Mouse (Mus musculus): ENCODE measurements at regions not wholly inside any gene's neighbourhood (a gene's known extent, or its start where the extent isn't known, plus 50 kb on each side); places are given as distances from the start of the nearest gene placed in this dataset.

- DNase-seq (ENCODE audit: low spot score in 2 of 2), result no peak
These were observed 926.1 kb downstream of the Slitrk1 start for GRCm38 (mm10) chr14:107987752-107988285.

- DNase-seq (ENCODE audit: low spot score in 2 of 2), result no peak
These were observed 935.8 kb downstream of the Slitrk1 start for GRCm38 (mm10) chr14:107978141-107978540.

- DNase-seq (ENCODE audit: low spot score in 2 of 2), result no peak
These were observed 961.9 kb downstream of the Slitrk1 start for GRCm38 (mm10) chr14:107952076-107952475.

- DNase-seq (ENCODE audit: low spot score in 2 of 2), result no peak
These were observed 1010.2 kb downstream of the Slitrk1 start for GRCm38 (mm10) chr14:107903717-107904116.

GRCm38 (mm10) chr14:107901823-107902222 is 1012.1 kb downstream of the Slitrk1 start:
- no peak for DNase-seq (ENCODE audit: low spot score in 2 of 2)

- DNase-seq (ENCODE audit: low spot score in 2 of 2), result no peak
These were observed 1053.1 kb downstream of the Slitrk1 start for GRCm38 (mm10) chr14:107860895-107861294.

GRCm38 (mm10) chr14:107849688-107850087 is 1064.3 kb downstream of the Slitrk1 start:
- no peak for DNase-seq (ENCODE audit: low spot score in 2 of 2)

GRCm38 (mm10) chr14:107845289-107846215 is 1068.4 kb downstream of the Slitrk1 start:
- DNase-seq (ENCODE audit: low spot score in 2 of 2), result no peak

- DNase-seq (ENCODE audit: low spot score in 2 of 2), result no peak
These were observed 1069.4 kb downstream of the Slitrk1 start for GRCm38 (mm10) chr14:107844533-107844932.

GRCm38 (mm10) chr14:107832976-107833375 is 1081.0 kb downstream of the Slitrk1 start:
- no peak for DNase-seq (ENCODE audit: low spot score in 2 of 2)

- DNase-seq (ENCODE audit: low spot score in 2 of 2), result no peak
These were observed 1128.7 kb downstream of the Slitrk1 start for GRCm38 (mm10) chr14:107785242-107785641.

All from layer of hippocampus, postnatal 14 days (tissue).